Mouse (Mus musculus) cerebellum, postnatal 36 days (tissue): Measurements from ENCODE around the gene Sec1.

Experiments used
- DNase-seq, 2 experiments: peaks; one replicate each; pipeline ENCODE4 v3.0.0; 2021 to 2022; ENCODE audit warnings: mixed read lengths in 2 of 2

Sec1 gene

GRCm38 (mm10) chr7:45716952-45717917 is 23.0 kb upstream of the Sec1 start:
- no peak for DNase-seq

- DNase-seq, result no peak
These were observed 22.3 kb upstream of the Sec1 start for GRCm38 (mm10) chr7:45716460-45716857.

- DNase-seq, result no peak
These were observed 21.7 kb upstream of the Sec1 start for GRCm38 (mm10) chr7:45715741-45716459.

- DNase-seq, result peak; percentile 96 to 99
These were observed 21.0 kb upstream of the Sec1 start, which contains the start of gene Rpl18 for GRCm38 (mm10) chr7:45715090-45715708. Rpl18 (plus strand) TSS chr7:45715457.

GRCm38 (mm10) chr7:45714630-45715089 is 20.5 kb upstream of the Sec1 start:
- DNase-seq, result no peak

- DNase-seq, result no peak
These were observed 19.8 kb upstream of the Sec1 start for GRCm38 (mm10) chr7:45713881-45714520.

- peak in 1 of 2 experiments; percentile 24 for DNase-seq
These were observed 19.2 kb upstream of the Sec1 start for GRCm38 (mm10) chr7:45713396-45713795.

GRCm38 (mm10) chr7:45712022-45712757 is 18.0 kb upstream of the Sec1 start:
- DNase-seq, result peak; percentile 22 to 44

- peak; percentile 20 to 22 for DNase-seq
These were observed 17.3 kb upstream of the Sec1 start for GRCm38 (mm10) chr7:45711316-45712021.

- no peak for DNase-seq
These were observed 16.4 kb upstream of the Sec1 start for GRCm38 (mm10) chr7:45710477-45711191.

GRCm38 (mm10) chr7:45709677-45710355 is 15.6 kb upstream of the Sec1 start:
- DNase-seq, result no peak

- no peak for DNase-seq
These were observed 14.8 kb upstream of the Sec1 start for GRCm38 (mm10) chr7:45709036-45709435.

GRCm38 (mm10) chr7:45708221-45708761 is 14.1 kb upstream of the Sec1 start:
- DNase-seq, result peak in 1 of 2 experiments; percentile 37

GRCm38 (mm10) chr7:45707375-45707967 is 13.3 kb upstream of the Sec1 start:
- peak; percentile 97 for DNase-seq

- peak; percentile 81 to 91 for DNase-seq
These were observed 12.6 kb upstream of the Sec1 start for GRCm38 (mm10) chr7:45706721-45707241.

GRCm38 (mm10) chr7:45705873-45706281 is 11.7 kb upstream of the Sec1 start:
- peak; percentile 78 to 86 for DNase-seq

- no peak for DNase-seq
These were observed 11.3 kb upstream of the Sec1 start for GRCm38 (mm10) chr7:45705443-45705864.

GRCm38 (mm10) chr7:45704730-45705442 is 10.7 kb upstream of the Sec1 start, which contains the start of gene Dbp:
Dbp (plus strand) TSS chr7:45705088.
- DNase-seq, result peak; percentile 98 to 99
